ENCODE assay signal across 9 mouse cellular contexts in the genomic region with DNA sequence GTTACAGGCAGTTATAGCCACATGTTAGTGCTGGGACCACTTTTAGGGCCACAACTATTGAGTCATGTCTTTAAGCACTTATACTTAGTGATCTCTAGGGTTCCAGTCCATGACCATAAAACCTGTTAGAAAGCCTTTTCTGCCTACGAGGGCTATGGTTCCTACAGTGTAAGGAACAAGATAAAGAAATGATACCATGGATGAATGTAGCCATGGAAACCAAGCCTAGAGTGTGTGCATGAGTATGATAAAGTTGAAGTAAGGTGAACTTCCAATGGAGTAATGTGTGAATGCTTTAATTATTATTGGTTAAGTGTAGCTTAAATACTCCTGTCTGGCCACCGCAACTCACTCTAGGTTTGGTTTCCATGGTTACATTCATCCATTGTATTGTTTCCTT. TPM values are rescaled to one million over a fixed set of nuclear protein-coding genes. Genes with fewer than 3 reads are reported as not detected.
A peak's percentile ranks its signal among the peaks of the same experiment; 100 is the strongest.
DNase-seq lines count a peak whose midpoint lies in the region; ATAC-seq and TF ChIP-seq lines count a peak whose summit lies in the region.
"Had no signal": no experiment of that assay in that cellular context is flagged by ENCODE, and none has a peak within 500 bp of the region (broad histone marks: within the 10 kb centered on the region; RNA-seq: fewer than 3 reads in every experiment).

No protein-coding gene starts in this region.

- TF ChIP-seq CTCF in lung, postnatal 0 days (IDR thresholded peaks at IDR 0.05), result no peak

- H3K36me3 ChIP-seq in lung, postnatal 0 days (ENCODE audit: insufficient read depth, low read length), result no peaks in the 10 kb centered on the region
- peaks cover 36% of the 10 kb centered on the region for H3K36me3 ChIP-seq in limb, embryonic 13.5 days
- peaks cover 9% of the 10 kb centered on the region for H3K36me3 ChIP-seq in stomach, embryonic 14.5 days (ENCODE audit: control insufficient read depth, insufficient read depth, low read length)

- no peak overlapping the region for H3K27ac ChIP-seq in lung, postnatal 0 days (ENCODE audit: low read length)
- no peak overlapping the region for H3K27ac ChIP-seq in limb, embryonic 13.5 days
- no peak overlapping the region for H3K27ac ChIP-seq in stomach, embryonic 14.5 days (ENCODE audit: low read length)

- WGBS in lung, postnatal 0 days, result 58% methylated on average over 2 of the region's 2 CpGs
- WGBS in limb, embryonic 13.5 days, result 79% methylated on average over 2 of the region's 2 CpGs
- 75% methylated on average over 2 of the region's 2 CpGs for WGBS in stomach, embryonic 14.5 days

- no peak overlapping the region for H3K9ac ChIP-seq in lung, postnatal 0 days (replicated peaks; ENCODE audit: low read depth)
- no peak overlapping the region for H3K9ac ChIP-seq in limb, embryonic 13.5 days
- H3K9ac ChIP-seq in stomach, embryonic 14.5 days (replicated peaks; ENCODE audit: low read depth, low read length), result no peak overlapping the region

- DNase-seq in lung, postnatal 0 days (ENCODE audit: low spot score), result no peak
- no peak for DNase-seq in lung, adult 18-20 months
- no peak for DNase-seq in urinary bladder, adult 2 months (ENCODE audit: low spot score)
- no peak for DNase-seq in frontal cortex, postnatal 10 days (ENCODE audit: low spot score in 2 of 2)
- no peak for DNase-seq in gastrocnemius, postnatal 25 days
- DNase-seq: gastrocnemius, postnatal 14 days had no signal

- peak overlapping the region; percentile 53 for H3K4me2 ChIP-seq in lung, postnatal 0 days (replicated peaks; ENCODE audit: low read depth, low read length)
- H3K4me2 ChIP-seq in limb, embryonic 13.5 days (replicated peaks), result peak overlapping the region; percentile 63
- H3K4me2 ChIP-seq in stomach, embryonic 14.5 days (replicated peaks; ENCODE audit: low read depth, low read length), result peak overlapping the region; percentile 41; the same call in 1 of the 2 replicates

- H3K4me1 ChIP-seq in lung, postnatal 0 days (ENCODE audit: insufficient read depth, low read depth, low read length), result no peaks in the 10 kb centered on the region
- peaks cover 6% of the 10 kb centered on the region for H3K4me1 ChIP-seq in limb, embryonic 13.5 days
- 0 out of 2 replicates have a peak, but pooled peaks cover 4% of the 10 kb centered on the region for H3K4me1 ChIP-seq in stomach, embryonic 14.5 days (ENCODE audit: control insufficient read depth, insufficient read depth, low read length)

- H3K4me3 ChIP-seq in lung, postnatal 0 days (ENCODE audit: low read depth, low read length), result peak overlapping the region; percentile 81; the same call in 1 of the 2 replicates
- H3K4me3 ChIP-seq in limb, embryonic 13.5 days, result peak overlapping the region; percentile 81
- no peak overlapping the region; the same call in 1 of the 2 replicates for H3K4me3 ChIP-seq in stomach, embryonic 14.5 days (ENCODE audit: low read depth, low read length)

- no peak for TF ChIP-seq EP300 in lung, postnatal 0 days (IDR thresholded peaks at IDR 0.05)

- H3K9me3 ChIP-seq in lung, postnatal 0 days (ENCODE audit: low read length), result no peaks in the 10 kb centered on the region
- H3K9me3 ChIP-seq in limb, embryonic 13.5 days, result 0 out of 2 replicates have a peak, but pooled peaks cover under 1% of the 10 kb centered on the region
- no peaks in the 10 kb centered on the region for H3K9me3 ChIP-seq in stomach, embryonic 14.5 days (ENCODE audit: control insufficient read depth, low read depth, low read length)

- no peak for ATAC-seq in lung, postnatal 0 days
- peak; percentile 67 for ATAC-seq in erythroid progenitor cell, adult 5-6 weeks (replicated peaks; ENCODE audit: low FRiP score, poor library complexity, severe bottlenecking)
- no peak for ATAC-seq in limb, embryonic 13.5 days (ENCODE audit: low FRiP score, low read depth)
- ATAC-seq in stomach, embryonic 14.5 days (ENCODE audit: insufficient number of reproducible peaks, insufficient read depth, low FRiP score, low read depth), result no peak

- no peaks in the 10 kb centered on the region for H3K27me3 ChIP-seq in lung, postnatal 0 days (replicated peaks; ENCODE audit: insufficient read depth, low read length)
- no peaks in the 10 kb centered on the region for H3K27me3 ChIP-seq in limb, embryonic 13.5 days
- no peaks in the 10 kb centered on the region for H3K27me3 ChIP-seq in stomach, embryonic 14.5 days (ENCODE audit: control insufficient read depth, insufficient read depth, low read length)

RNA-seq across cellular contexts. Expression of a gene that starts 1.8 kb away (rescaled TPM):
- 46.4 and 46.9 TPM in 2 replicates for polyA plus RNA-seq in lung, postnatal 0 days (2015; fragmentation: Nextera tagmentation; extraction: Ambion mirVana)
- total RNA-seq in erythroid progenitor cell, adult 5-6 weeks (2015; ENCODE audit: low replicate concordance), result 113 and 155 TPM in 2 replicates
- total RNA-seq in erythroid progenitor cell, adult 5-6 weeks (2017; ENCODE audit: low replicate concordance), result 109 and 117 TPM in 2 replicates
- 59.9 and 63.9 TPM in 2 replicates for polyA plus RNA-seq in limb, embryonic 13.5 days (2015; fragmentation: Nextera tagmentation; extraction: Ambion mirVana)
- polyA plus RNA-seq in stomach, embryonic 14.5 days (2014; fragmentation: Nextera tagmentation; extraction: Ambion mirVana), result 59.3 and 61.3 TPM in 2 replicates
- polyA plus RNA-seq in urinary bladder, adult 2 months (2012; rRNA removed), result 13.8 and 17.1 TPM in 2 replicates
- total RNA-seq in gastrocnemius, postnatal 25 days (2021), result 10 to 100 TPM; 12.1 to 21.7 TPM
